Mouse (Mus musculus) embryonic fibroblast, embryonic 13.5 days (primary cell): ENCODE measurements around the gene Cerkl.

Experiments
- CTCF ChIP-seq: IDR thresholded peaks from 2 replicates; pipeline ENCODE4 v1.5.1; 2011; ENCODE audit warnings: mild to moderate bottlenecking, control low read depth, low read length, moderate library complexity, borderline replicate concordance; ENCODE audit not compliant: insufficient read depth
- POLR2A ChIP-seq: IDR thresholded peaks from 2 replicates; pipeline ENCODE4 v1.6.1; 2011; ENCODE audit warnings: low read depth, mild to moderate bottlenecking, control low read depth, low read length, moderate library complexity

- TF ChIP-seq CTCF (no peak), POLR2A (no peak)
These were observed 5.7 kb downstream of the Cerkl start for GRCm38 (mm10) chr2:79450684-79451394.
